Mouse (Mus musculus): ENCODE measurements around the gene Gm10642. TPM values are rescaled to one million over a fixed set of nuclear protein-coding genes. Genes with fewer than 3 reads are reported as not detected.

The Gm10642 gene
- polyA plus RNA-seq, 1 experiment from 2014 or later, result 1.7 TPM

- Histone ChIP-seq H3K27ac (peak overlapping the region; percentile 98), H3K9ac (ENCODE audit: low read depth, low read length) (peak overlapping the region; percentile 97), H3K4me2 (ENCODE audit: low read length) (peak overlapping the region; percentile 58), H3K9me3 (replicated peaks; ENCODE audit: low read length) (no peaks in the 10 kb centered on the region), H3K4me3 (replicated peaks; ENCODE audit: low read depth, low read length) (peak overlapping the region; percentile 97), H3K36me3 (ENCODE audit: insufficient read depth, low read length) (no peaks in the 10 kb centered on the region), H3K27me3 (ENCODE audit: insufficient read depth, low read length) (no peaks in the 10 kb centered on the region), H3K4me1 (replicated peaks; ENCODE audit: insufficient read depth, low read length) (0 out of 2 replicates have a peak, but pooled peaks cover 7% of the 10 kb centered on the region)
- WGBS, result under 1% methylated on average over 98 of the region's 103 CpGs
- DNase-seq (ENCODE audit: low spot score), result peak; percentile 60
- peak; percentile 69 for ATAC-seq (replicated peaks; ENCODE audit: low FRiP score, low read depth)
- no peak for TF ChIP-seq CTCF (IDR thresholded peaks at IDR 0.05; ENCODE audit: low read depth)
These were observed 23.4 kb downstream of the Gm10642 start for GRCm38 (mm10) chr9:70679132-70680091.

GRCm38 (mm10) chr9:70682202-70682601 lies 26.2 kb downstream of the Gm10642 start:
- H3K4me1 ChIP-seq (replicated peaks; ENCODE audit: insufficient read depth, low read length), result peaks cover 7% of the 10 kb centered on the region; the same call in 1 of the 2 replicates

GRCm38 (mm10) chr9:70688301-70688968 lies 32.4 kb downstream of the Gm10642 start:
- no peaks in the 10 kb centered on the region for H3K27me3 ChIP-seq (ENCODE audit: insufficient read depth, low read length)
- H3K9ac ChIP-seq (ENCODE audit: low read depth, low read length), result no peak overlapping the region
- no peak overlapping the region for H3K27ac ChIP-seq
- ATAC-seq (replicated peaks; ENCODE audit: low FRiP score, low read depth), result no peak
- no peaks in the 10 kb centered on the region; the same call in 1 of the 2 replicates for H3K4me1 ChIP-seq (replicated peaks; ENCODE audit: insufficient read depth, low read length)
- H3K4me2 ChIP-seq (ENCODE audit: low read length), result no peak overlapping the region
- no peaks in the 10 kb centered on the region for H3K36me3 ChIP-seq (ENCODE audit: insufficient read depth, low read length)
- no peak for TF ChIP-seq CTCF (IDR thresholded peaks at IDR 0.05; ENCODE audit: low read depth)
- H3K9me3 ChIP-seq (replicated peaks; ENCODE audit: low read length), result no peaks in the 10 kb centered on the region
- 86% methylated on average over 2 of the region's 2 CpGs for WGBS
- no peak overlapping the region for H3K4me3 ChIP-seq (replicated peaks; ENCODE audit: low read depth, low read length)
- DNase-seq (ENCODE audit: low spot score), result no peak

More at GRCm38 (mm10) chr9:70682202-70682601, 26.2 kb downstream of the Gm10642 start:
- no peak for TF ChIP-seq CTCF (IDR thresholded peaks at IDR 0.05; ENCODE audit: low read depth)
- Histone ChIP-seq H3K36me3 (ENCODE audit: insufficient read depth, low read length) (no peaks in the 10 kb centered on the region), H3K4me2 (ENCODE audit: low read length) (no peak overlapping the region), H3K27ac (no peak overlapping the region), H3K9ac (ENCODE audit: low read depth, low read length) (no peak overlapping the region), H3K9me3 (replicated peaks; ENCODE audit: low read length) (no peaks in the 10 kb centered on the region), H3K4me3 (replicated peaks; ENCODE audit: low read depth, low read length) (no peak overlapping the region), H3K27me3 (ENCODE audit: insufficient read depth, low read length) (no peaks in the 10 kb centered on the region)
- ATAC-seq (replicated peaks; ENCODE audit: low FRiP score, low read depth) (no peak), DNase-seq (ENCODE audit: low spot score) (no peak)
- 53% methylated on average over 1 of the region's 1 CpGs for WGBS

GRCm38 (mm10) chr9:70689926-70690325 lies 33.9 kb downstream of the Gm10642 start:
- H3K9me3 ChIP-seq (replicated peaks; ENCODE audit: low read length), result no peaks in the 10 kb centered on the region
- no peak overlapping the region for H3K9ac ChIP-seq (ENCODE audit: low read depth, low read length)
- H3K27me3 ChIP-seq (ENCODE audit: insufficient read depth, low read length), result no peaks in the 10 kb centered on the region
- no peak overlapping the region for H3K4me2 ChIP-seq (ENCODE audit: low read length)
- no peak overlapping the region for H3K4me3 ChIP-seq (replicated peaks; ENCODE audit: low read depth, low read length)
- no peak overlapping the region for H3K27ac ChIP-seq
- DNase-seq (ENCODE audit: low spot score), result no peak
- ATAC-seq (replicated peaks; ENCODE audit: low FRiP score, low read depth), result no peak
- whole genome bisulfite sequencing, result 76% methylated on average over 3 of the region's 3 CpGs
- no peak for TF ChIP-seq CTCF (IDR thresholded peaks at IDR 0.05; ENCODE audit: low read depth)
- no peaks in the 10 kb centered on the region for H3K36me3 ChIP-seq (ENCODE audit: insufficient read depth, low read length)
- no peaks in the 10 kb centered on the region; the same call in 1 of the 2 replicates for H3K4me1 ChIP-seq (replicated peaks; ENCODE audit: insufficient read depth, low read length)

GRCm38 (mm10) chr9:70690579-70690978 lies 34.5 kb downstream of the Gm10642 start:
- no peaks in the 10 kb centered on the region for H3K27me3 ChIP-seq (ENCODE audit: insufficient read depth, low read length)
- ATAC-seq (replicated peaks; ENCODE audit: low FRiP score, low read depth) (no peak), DNase-seq (ENCODE audit: low spot score) (no peak)
- H3K36me3 ChIP-seq (ENCODE audit: insufficient read depth, low read length), result no peaks in the 10 kb centered on the region
- no peaks in the 10 kb centered on the region for H3K9me3 ChIP-seq (replicated peaks; ENCODE audit: low read length)
- no peaks in the 10 kb centered on the region; the same call in 1 of the 2 replicates for H3K4me1 ChIP-seq (replicated peaks; ENCODE audit: insufficient read depth, low read length)
- H3K27ac ChIP-seq, result no peak overlapping the region
- no peak overlapping the region for H3K9ac ChIP-seq (ENCODE audit: low read depth, low read length)
- no peak overlapping the region for H3K4me2 ChIP-seq (ENCODE audit: low read length)
- TF ChIP-seq CTCF (IDR thresholded peaks at IDR 0.05; ENCODE audit: low read depth), result no peak
- no peak overlapping the region for H3K4me3 ChIP-seq (replicated peaks; ENCODE audit: low read depth, low read length)

Measured in kidney, postnatal 0 days (tissue).